Mouse (Mus musculus): Measurements from ENCODE around the gene Golga2.

GRCm38 (mm10) chr2:32288371-32288931, 1.3 kb downstream of the Golga2 start:
- TF ChIP-seq POLR2A (IDR thresholded peaks at IDR 0.05; ENCODE audit: control insufficient read depth, low read depth, low read length): peak; percentile 79; the same call in 1 of the 2 replicates
- no peak for TF ChIP-seq CTCF (IDR thresholded peaks at IDR 0.05; ENCODE audit: control insufficient read depth, insufficient read depth, insufficient replicate concordance, low read depth, low read length)
